Mouse (Mus musculus): ENCODE results near the gene Bicra.

DNA sequence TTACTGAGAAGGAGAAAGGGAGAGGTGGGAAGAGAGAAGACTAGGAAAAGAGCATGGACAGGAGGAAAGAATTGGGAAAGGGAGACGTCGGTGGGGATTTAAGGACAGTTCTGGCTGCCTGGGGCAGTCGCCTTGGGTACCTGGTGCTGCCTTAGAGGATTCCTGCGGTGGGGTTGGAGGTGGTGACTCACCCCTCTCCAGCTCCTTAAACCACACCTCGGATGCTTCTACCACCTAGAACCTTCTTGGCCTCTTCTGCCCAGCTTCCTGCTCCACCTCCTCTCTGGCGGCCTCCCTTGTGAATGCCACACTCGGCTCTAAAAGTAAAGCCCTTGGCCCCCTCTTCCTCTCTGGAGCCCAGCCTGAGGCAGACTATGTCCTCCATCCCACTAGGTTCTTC lies 92.2 kb downstream of the Bicra start:
- no peak for TF ChIP-seq CTCF (IDR thresholded peaks at IDR 0.05; ENCODE audit: low read depth, low read length)
- TF ChIP-seq POLR2A (IDR thresholded peaks at IDR 0.05; ENCODE audit: borderline replicate concordance, low read depth, low read length) = no peak
